Mouse (Mus musculus) bone marrow macrophage, adult 2 months (primary cell): Measurements from ENCODE around the gene Pafah1b3. TPM values are rescaled to one million over a fixed set of nuclear protein-coding genes. Genes with fewer than 3 reads are reported as not detected.

Experiments used
- H3K27ac ChIP-seq: 2 replicates; pipeline ENCODE4 v1.5.1; 2012; ENCODE audit warnings: low read depth, low read length; ENCODE audit not compliant: insufficient read depth
- H3K4me1 ChIP-seq: 2 replicates; pipeline ENCODE4 v1.6.1; 2012; ENCODE audit warnings: low read length; ENCODE audit not compliant: control insufficient read depth, insufficient read depth
- H3K4me3 ChIP-seq: 2 replicates; pipeline ENCODE4 v1.5.1; 2012; ENCODE audit warnings: mild to moderate bottlenecking, low read length, moderate library complexity; ENCODE audit not compliant: insufficient read depth
- CTCF ChIP-seq: IDR thresholded peaks from 2 replicates; pipeline ENCODE4 v1.5.1; 2012; ENCODE audit warnings: low read depth, mild to moderate bottlenecking, low read length, moderate library complexity
- POLR2A ChIP-seq: IDR thresholded peaks from 2 replicates; pipeline ENCODE4 v1.6.1; 2012; ENCODE audit warnings: mild to moderate bottlenecking, low read depth, low read length, borderline replicate concordance
- polyA plus RNA-seq: library from polyadenylated mRNA; stranded (reverse); fragments of >200 nt; gene quantifications from 2 replicates; pipeline ENCODE4 v1.2.4, GENCODE M21; 2012; ENCODE audit not compliant: missing spikeins, insufficient read depth, insufficient read length

Gene Pafah1b3
- polyA plus RNA-seq, 1 experiment, result 35.5 TPM

GRCm38 (mm10) chr7:25292107-25292506 lies 5.7 kb downstream of the Pafah1b3 start:
- H3K4me1 ChIP-seq, result no peaks in the 10 kb centered on the region
- TF ChIP-seq POLR2A (no peak), CTCF (no peak)
- no peak overlapping the region for H3K4me3 ChIP-seq
- H3K27ac ChIP-seq, result no peak overlapping the region

GRCm38 (mm10) chr7:25290911-25291310 lies 6.9 kb downstream of the Pafah1b3 start:
- TF ChIP-seq CTCF (no peak), POLR2A (no peak)
- no peaks in the 10 kb centered on the region for H3K4me1 ChIP-seq
- no peak overlapping the region for H3K4me3 ChIP-seq
- no peak overlapping the region for H3K27ac ChIP-seq

GRCm38 (mm10) chr7:25290463-25290862 lies 7.3 kb downstream of the Pafah1b3 start:
- Histone ChIP-seq H3K4me1 (no peaks in the 10 kb centered on the region), H3K27ac (no peak overlapping the region), H3K4me3 (no peak overlapping the region)
- TF ChIP-seq POLR2A (no peak), CTCF (no peak)

- no peak for TF ChIP-seq POLR2A
- TF ChIP-seq CTCF, result no peak
- Histone ChIP-seq H3K4me1 (no peaks in the 10 kb centered on the region), H3K27ac (no peak overlapping the region), H3K4me3 (no peak overlapping the region)
Measured at GRCm38 (mm10) chr7:25289925-25290324, 7.9 kb downstream of the Pafah1b3 start.

GRCm38 (mm10) chr7:25288721-25289120 lies 9.1 kb downstream of the Pafah1b3 start:
- Histone ChIP-seq H3K27ac (no peak overlapping the region), H3K4me1 (peaks cover 9% of the 10 kb centered on the region), H3K4me3 (no peak overlapping the region)
- no peak for TF ChIP-seq POLR2A
- no peak for TF ChIP-seq CTCF

GRCm38 (mm10) chr7:25288011-25288410 lies 9.8 kb downstream of the Pafah1b3 start:
- H3K4me1 ChIP-seq, result peaks cover 9% of the 10 kb centered on the region
- no peak overlapping the region for H3K27ac ChIP-seq
- no peak for TF ChIP-seq CTCF
- TF ChIP-seq POLR2A, result no peak
- H3K4me3 ChIP-seq, result no peak overlapping the region

GRCm38 (mm10) chr7:25286989-25287388 lies 10.8 kb downstream of the Pafah1b3 start:
- TF ChIP-seq CTCF, result no peak
- TF ChIP-seq POLR2A, result no peak
- Histone ChIP-seq H3K27ac (no peak overlapping the region), H3K4me1 (peaks cover 9% of the 10 kb centered on the region), H3K4me3 (no peak overlapping the region)

GRCm38 (mm10) chr7:25285511-25286238 lies 12.1 kb downstream of the Pafah1b3 start:
- H3K4me3 ChIP-seq, result no peak overlapping the region
- peaks cover 18% of the 10 kb centered on the region for H3K4me1 ChIP-seq
- TF ChIP-seq POLR2A (no peak), CTCF (no peak)
- no peak overlapping the region for H3K27ac ChIP-seq

GRCm38 (mm10) chr7:25284766-25285165 lies 13.0 kb downstream of the Pafah1b3 start:
- no peak overlapping the region for H3K4me3 ChIP-seq
- H3K4me1 ChIP-seq, result peaks cover 21% of the 10 kb centered on the region
- TF ChIP-seq POLR2A (no peak), CTCF (no peak)
- no peak overlapping the region for H3K27ac ChIP-seq

GRCm38 (mm10) chr7:25284171-25284570 lies 13.6 kb downstream of the Pafah1b3 start:
- Histone ChIP-seq H3K4me3 (peak overlapping the region; percentile 85), H3K4me1 (peaks cover 21% of the 10 kb centered on the region), H3K27ac (peak overlapping the region; percentile 41)
- TF ChIP-seq CTCF (no peak), POLR2A (no peak)
